Mouse (Mus musculus) CH12.LX (cell line): ENCODE results near the gene Gm10722. TPM values are rescaled to one million over a fixed set of nuclear protein-coding genes. Genes with fewer than 3 reads are reported as not detected.
"Not testable (repeated sequence)": the region's sequence is repeated elsewhere in the genome, so short reads cannot be mapped to it uniquely, and the experiment has no call there.

ENCODE experiments used
- DNase-seq: peaks from one replicate; pipeline ENCODE4 v3.0.0-alpha.2; 2013; ENCODE audit errors: extremely low read depth
- H3K27ac ChIP-seq: 2 replicates; pipeline ENCODE4 v1.5.1; 2012; ENCODE audit warnings: low read depth, mild to moderate bottlenecking, control low read depth, moderate library complexity; ENCODE audit not compliant: insufficient read depth
- H3K27me3 ChIP-seq: replicated peaks from 2 replicates; pipeline ENCODE3; 2012; ENCODE audit warnings: inconsistent platforms
- H3K36me3 ChIP-seq, 2 experiments: replicated peaks in 1 of 2; 2 replicates each; pipeline versions ENCODE3 to v1.6.1; 2012; ENCODE audit warnings: inconsistent platforms in 1 of 2, low read length in 1 of 2, mild to moderate bottlenecking in 1 of 2, mixed read lengths in 1 of 2, moderate library complexity in 1 of 2; ENCODE audit not compliant: control insufficient read depth in 1 of 2, insufficient read depth in 1 of 2
- H3K4me1 ChIP-seq, 2 experiments: 2 replicates each; pipeline ENCODE4 v1.6.1; 2012; ENCODE audit warnings: inconsistent platforms in 1 of 2, moderate library complexity in 1 of 2; ENCODE audit not compliant: insufficient read depth in 2 of 2, control insufficient read depth in 1 of 2
- H3K4me2 ChIP-seq: 2 replicates; pipeline ENCODE4 v1.6.1; 2012; ENCODE audit warnings: low read depth, mild to moderate bottlenecking, control low read depth; ENCODE audit not compliant: poor library complexity, insufficient read depth, severe bottlenecking
- H3K4me3 ChIP-seq, 3 experiments: fragments of 150-350 bp in 1 of 3; sonication (generic) in 1 of 3; replicated peaks in 1 of 3; 2 replicates each; pipeline versions ENCODE3 to v1.5.1; 2011 to 2012; ENCODE audit warnings: low read depth in 2 of 3, low read length in 2 of 3, mild to moderate bottlenecking in 2 of 3, moderate library complexity in 2 of 3, control low read depth in 1 of 3, improper control_type of control experiment in 1 of 3, inconsistent platforms in 1 of 3, mixed read lengths in 1 of 3; ENCODE audit not compliant: poor library complexity in 1 of 3
- H3K79me2 ChIP-seq: replicated peaks from 2 replicates; pipeline ENCODE4 v1.6.1; 2012; ENCODE audit warnings: mild to moderate bottlenecking, moderate library complexity; ENCODE audit not compliant: control insufficient read depth, poor library complexity, insufficient read depth, severe bottlenecking; ENCODE audit errors: extremely low read depth
- H3K9ac ChIP-seq: 2 replicates; pipeline ENCODE4 v1.6.1; 2012; ENCODE audit warnings: low read depth, mild to moderate bottlenecking, control low read depth, moderate library complexity; ENCODE audit not compliant: insufficient read depth
- H3K9me3 ChIP-seq: replicated peaks from 2 replicates; pipeline ENCODE3; 2012; ENCODE audit warnings: low read length, inconsistent platforms, mixed read lengths
- dilution Hi-C: fragments of 300-500 bp; cut with MboI; formaldehyde crosslinking; loops from 2 replicates; pipeline ENCODE4 v1.14.3; 2020; ENCODE audit warnings: low sequenced_read_pairs; ENCODE audit not compliant: extremely low pct_unique_long_range_greater_than_20kb, extremely low pct_ligation_motif_present
- in situ Hi-C: fragments of 300-500 bp; cut with MboI; formaldehyde crosslinking; loops from 3 replicates; pipeline ENCODE4 v1.14.3; 2019; ENCODE audit warnings: low sequenced_read_pairs, low pct_ligation_motif_present, low pct_unique_long_range_greater_than_20kb, mixed read lengths
- polyA plus RNA-seq: library from polyadenylated mRNA; unstranded; fragments of >175 nt; gene quantifications from 2 replicates; pipeline ENCODE4 v1.2.1, GENCODE M21; 2012; ENCODE audit warnings: low read depth; ENCODE audit not compliant: insufficient read length
- total RNA-seq, 2 experiments: library from RNA; depleted of rRNA; stranded (reverse); fragments of 300-350 nt in 1 of 2; fragments of >200 nt in 1 of 2; gene quantifications; 2 replicates each; pipeline ENCODE4 v1.2.3; 2012 to 2014

Gm10722 gene
- total and polyA plus RNA-seq, 3 experiments = not detected

DNA sequence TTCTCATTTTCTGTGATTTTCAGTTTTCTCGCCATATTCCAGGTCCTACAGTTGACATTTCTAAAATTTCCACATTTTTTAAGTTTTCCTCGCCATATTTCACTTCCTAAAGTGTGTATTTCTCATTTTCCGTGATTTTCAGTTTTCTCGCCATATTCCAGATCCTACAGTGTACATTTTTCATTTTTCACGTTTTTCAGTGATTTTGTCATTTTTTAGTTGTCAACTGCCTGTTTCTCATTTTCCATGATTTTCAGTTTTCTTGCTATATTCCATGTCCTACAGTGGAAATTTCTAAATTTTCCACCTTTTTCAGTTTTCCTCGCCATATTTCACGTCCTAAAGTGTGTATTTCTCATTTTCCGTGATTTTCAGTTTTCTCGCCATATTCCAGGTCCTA lies 6.5 kb downstream of the Gm10722 start:
- DNase-seq, H3K79me2 ChIP-seq, in situ Hi-C loops, H3K9ac ChIP-seq, H3K4me3 ChIP-seq, H3K4me2 ChIP-seq, dilution Hi-C loops, H3K36me3 ChIP-seq, H3K9me3 ChIP-seq, H3K27me3 ChIP-seq, H3K4me1 ChIP-seq, H3K27ac ChIP-seq: not testable (repeated sequence)

DNA sequence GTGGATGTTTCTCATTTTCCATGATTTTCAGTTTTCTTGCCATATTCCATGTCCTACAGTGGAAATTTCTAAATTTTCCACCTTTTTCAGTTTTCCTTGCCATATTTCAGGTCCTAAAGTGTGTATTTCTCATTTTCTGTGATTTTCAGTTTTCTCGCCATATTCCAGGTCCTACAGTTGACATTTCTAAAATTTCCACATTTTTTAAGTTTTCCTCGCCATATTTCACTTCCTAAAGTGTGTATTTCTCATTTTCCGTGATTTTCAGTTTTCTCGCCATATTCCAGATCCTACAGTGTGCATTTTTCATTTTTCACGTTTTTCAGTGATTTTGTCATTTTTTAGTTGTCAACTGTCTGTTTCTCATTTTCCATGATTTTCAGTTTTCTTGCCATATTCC lies 8.6 kb downstream of the Gm10722 start:
- H3K9ac ChIP-seq, H3K27me3 ChIP-seq, H3K79me2 ChIP-seq, H3K9me3 ChIP-seq, H3K4me2 ChIP-seq, H3K36me3 ChIP-seq, H3K4me3 ChIP-seq, H3K27ac ChIP-seq, H3K4me1 ChIP-seq, in situ Hi-C loops, DNase-seq, dilution Hi-C loops: not testable (repeated sequence)

DNA sequence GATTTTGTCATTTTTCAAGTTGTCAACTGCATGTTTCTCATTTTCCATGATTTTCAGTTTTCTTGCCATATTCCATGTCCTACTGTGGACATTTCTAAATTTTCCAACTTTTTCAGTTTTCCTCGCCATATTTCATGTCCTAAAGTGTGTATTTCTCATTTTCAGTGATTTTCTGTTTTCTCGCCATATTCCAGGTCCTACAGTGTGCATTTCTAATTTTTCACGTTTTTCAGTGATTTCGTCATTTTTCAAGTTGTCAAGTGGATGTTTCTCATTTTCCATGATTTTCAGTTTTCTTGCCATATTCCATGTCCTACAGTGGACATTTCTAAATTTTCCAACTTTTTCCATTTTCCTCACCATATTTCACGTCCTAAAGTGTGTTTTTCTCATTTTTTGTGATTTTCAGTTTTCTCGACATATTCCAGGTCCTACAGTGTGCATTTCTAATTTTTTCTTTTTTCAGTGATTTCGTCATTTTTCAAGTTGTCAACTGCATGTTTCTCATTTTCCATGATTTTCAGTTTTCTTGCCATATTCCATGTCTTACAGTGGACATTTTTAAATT lies 11.4 kb downstream of the Gm10722 start:
- H3K27ac ChIP-seq, in situ Hi-C loops, H3K36me3 ChIP-seq, H3K4me3 ChIP-seq, DNase-seq, H3K4me2 ChIP-seq, H3K9me3 ChIP-seq, H3K27me3 ChIP-seq, H3K79me2 ChIP-seq, H3K9ac ChIP-seq, dilution Hi-C loops, H3K4me1 ChIP-seq: not testable (repeated sequence)

DNA sequence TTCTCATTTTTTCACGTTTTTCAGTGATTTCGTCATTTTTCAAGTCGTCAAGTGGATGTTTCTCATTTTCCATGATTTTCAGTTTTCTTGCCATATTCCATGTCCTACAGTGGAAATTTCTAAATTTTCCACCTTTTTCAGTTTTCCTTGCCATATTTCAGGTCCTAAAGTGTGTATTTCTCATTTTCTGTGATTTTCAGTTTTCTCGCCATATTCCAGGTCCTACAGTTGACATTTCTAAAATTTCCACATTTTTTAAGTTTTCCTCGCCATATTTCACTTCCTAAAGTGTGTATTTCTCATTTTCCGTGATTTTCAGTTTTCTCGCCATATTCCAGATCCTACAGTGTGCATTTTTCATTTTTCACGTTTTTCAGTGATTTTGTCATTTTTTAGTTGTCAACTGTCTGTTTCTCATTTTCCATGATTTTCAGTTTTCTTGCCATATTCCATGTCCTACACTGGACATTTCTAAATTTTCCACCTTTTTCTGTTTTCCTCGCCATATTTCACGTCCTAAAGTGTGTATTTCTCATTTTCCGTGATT lies 12.1 kb downstream of the Gm10722 start, which contains the start of gene Gm10721:
Gene Gm10721, plus strand, starts transcription at position 408 of the 547 bp plus-strand sequence.
- H3K27me3 ChIP-seq, H3K4me2 ChIP-seq, DNase-seq, H3K27ac ChIP-seq, dilution Hi-C loops, H3K4me1 ChIP-seq, in situ Hi-C loops, H3K9me3 ChIP-seq, H3K79me2 ChIP-seq, H3K9ac ChIP-seq, H3K4me3 ChIP-seq, H3K36me3 ChIP-seq: not testable (repeated sequence)

DNA sequence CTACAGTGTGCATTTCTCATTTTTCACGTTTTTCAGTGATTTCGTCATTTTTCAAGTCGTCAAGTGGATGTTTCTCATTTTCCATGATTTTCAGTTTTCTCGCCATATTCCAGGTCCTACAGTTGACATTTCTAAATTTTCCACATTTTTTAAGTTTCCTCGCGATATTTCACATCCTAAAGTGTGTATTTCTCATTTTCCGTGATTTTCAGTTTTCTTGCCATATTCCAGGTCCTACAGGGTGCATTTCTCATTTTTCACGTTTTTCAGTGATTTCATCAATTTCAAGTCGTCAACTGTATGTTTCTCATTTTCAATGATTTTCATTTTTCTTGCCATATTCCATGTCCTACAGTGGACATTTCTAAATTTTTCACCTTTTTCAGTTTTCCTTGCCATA lies 14.6 kb downstream of the Gm10722 start, which contains the start of gene Gm10720:
Gene Gm10720, plus strand, starts transcription at position 301 of the 400 bp plus-strand sequence.
- H3K4me1 ChIP-seq, H3K4me3 ChIP-seq, H3K27me3 ChIP-seq, DNase-seq, H3K9ac ChIP-seq, dilution Hi-C loops, H3K27ac ChIP-seq, H3K4me2 ChIP-seq, H3K36me3 ChIP-seq, H3K9me3 ChIP-seq, in situ Hi-C loops, H3K79me2 ChIP-seq: not testable (repeated sequence)

DNA sequence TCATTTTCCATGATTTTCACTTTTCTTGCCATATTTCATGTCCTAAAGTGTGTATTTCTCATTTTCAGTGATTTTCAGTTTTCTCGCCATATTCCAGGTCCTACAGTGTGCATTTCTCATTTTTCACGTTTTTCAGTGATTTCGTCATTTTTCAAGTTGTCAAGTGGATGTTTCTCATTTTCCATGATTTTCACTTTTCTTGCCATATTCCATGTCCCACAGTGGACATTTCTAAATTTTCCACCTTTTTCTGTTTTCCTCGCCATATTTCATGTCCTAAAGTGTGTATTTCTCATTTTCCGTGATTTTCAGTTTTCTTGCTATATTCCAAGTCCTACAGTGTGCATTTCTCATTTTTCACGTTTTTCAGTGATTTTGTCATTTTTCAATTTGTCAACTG lies 15.2 kb downstream of the Gm10722 start:
- H3K4me1 ChIP-seq, H3K4me2 ChIP-seq, H3K9ac ChIP-seq, H3K9me3 ChIP-seq, H3K27me3 ChIP-seq, H3K36me3 ChIP-seq, DNase-seq, H3K79me2 ChIP-seq, in situ Hi-C loops, dilution Hi-C loops, H3K27ac ChIP-seq, H3K4me3 ChIP-seq: not testable (repeated sequence)
